Mouse (Mus musculus) frontal cortex, postnatal 14 days (tissue): ENCODE measurements around the gene Ergic1.

Experiments used
- DNase-seq, 2 experiments: peaks; one replicate each; pipeline ENCODE4 v3.0.0; 2022; ENCODE audit warnings: low spot score in 2 of 2

Ergic1 gene

GRCm38 (mm10) chr17:26702621-26703020 is 141.3 kb downstream of the Ergic1 start:
- DNase-seq: no peak

GRCm38 (mm10) chr17:26703671-26704070 is 142.4 kb downstream of the Ergic1 start:
- DNase-seq: no peak

- DNase-seq: no peak
These were observed 144.4 kb downstream of the Ergic1 start for GRCm38 (mm10) chr17:26705463-26706359.
